Mouse (Mus musculus): Measurements from ENCODE around the gene Dnm1l. TPM values are rescaled to one million over a fixed set of nuclear protein-coding genes. Genes with fewer than 3 reads are reported as not detected.
"Not testable (repeated sequence)": the region's sequence is repeated elsewhere in the genome, so short reads cannot be mapped to it uniquely, and the experiment has no call there.

The Dnm1l gene
- polyA plus RNA-seq (2012; rRNA removed), result 4.9 and 5.2 TPM in 2 replicates

DNA sequence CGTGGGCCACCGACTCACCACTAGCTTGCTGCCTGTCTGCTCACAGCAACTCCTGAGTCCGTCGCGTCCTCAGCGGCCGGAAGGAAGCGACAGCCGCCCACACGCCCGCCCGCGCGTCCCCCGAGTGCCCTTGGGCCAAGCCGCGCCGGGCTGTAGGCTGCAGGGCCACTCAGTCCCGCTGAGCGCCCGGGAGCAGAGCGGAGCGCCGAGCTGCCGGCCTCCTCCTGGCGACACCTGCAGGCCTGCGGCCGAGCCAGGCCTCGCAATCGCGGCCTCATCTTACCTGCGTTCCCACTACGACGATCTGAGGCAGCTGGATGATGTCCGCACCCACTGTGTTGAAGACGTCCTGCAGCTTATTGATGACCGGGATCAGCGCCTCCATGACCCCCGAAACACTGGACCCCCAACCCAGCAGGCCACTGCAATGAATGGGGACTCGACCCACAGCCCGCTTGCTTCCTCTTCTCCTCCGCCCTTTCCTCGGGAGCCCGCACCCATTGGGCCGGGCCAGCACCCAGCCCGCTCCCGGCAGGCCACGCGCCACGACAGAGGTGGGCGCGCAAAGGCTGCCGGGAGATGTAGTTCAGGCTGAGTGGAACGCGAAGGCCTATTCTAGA is at the start of gene Dnm1l:
Dnm1l (minus strand) TSS at position 479 of the 620 bp plus-strand sequence.
- H3K36me3 ChIP-seq (ENCODE audit: control insufficient read depth, insufficient read depth, low read length), result no peaks in the 10 kb centered on the region
- peak; percentile 75 to 96 for DNase-seq (ENCODE audit: low read depth in 1 of 2, low spot score in 2 of 2)
- under 1% methylated on average over 55 of the region's 55 CpGs for WGBS
- H3K4me1 ChIP-seq (ENCODE audit: control insufficient read depth, insufficient read depth, insufficient read length), result peaks cover 4% of the 10 kb centered on the region; the same call in 1 of the 2 replicates
- H3K27ac ChIP-seq (ENCODE audit: insufficient read depth, low read length), result peak within 1 kb of the TSS; percentile 84
- peak; percentile 28 for TF ChIP-seq POLR2A (IDR thresholded peaks at IDR 0.05; ENCODE audit: low read depth, low read length)
- TF ChIP-seq CTCF (IDR thresholded peaks at IDR 0.05; ENCODE audit: extremely low read depth, insufficient read depth, insufficient read length, insufficient replicate concordance), result 0 out of 2 replicates have a peak, but pooled peaks have one; percentile 4
- H3K27me3 ChIP-seq (ENCODE audit: control insufficient read depth, insufficient read depth, low read length), result no peaks in the 10 kb centered on the region
- H3K4me3 ChIP-seq (ENCODE audit: extremely low read depth, insufficient read depth, insufficient read length), result peak within 1 kb of the TSS; percentile 88

DNA sequence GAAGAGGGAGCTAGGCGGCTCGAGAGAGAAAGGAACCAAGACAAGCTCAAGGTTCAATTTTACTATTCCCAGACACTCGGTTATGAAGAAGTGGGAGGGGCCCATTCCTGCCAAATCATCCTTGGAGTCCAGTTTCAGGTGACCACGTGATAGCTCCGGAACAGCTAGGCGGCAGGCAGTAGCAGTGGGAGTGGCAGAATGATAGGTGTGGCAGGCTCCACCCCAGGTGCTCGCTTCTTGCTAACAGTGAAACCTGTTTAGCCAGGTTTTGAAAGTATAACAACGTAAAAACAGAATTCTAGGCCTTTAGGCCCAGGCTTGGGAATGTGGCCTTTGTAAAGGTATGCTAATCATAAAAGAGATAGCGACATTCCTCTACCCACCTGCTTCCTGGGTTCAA is 8.5 kb upstream of the Dnm1l start:
- not testable (repeated sequence) for DNase-seq (ENCODE audit: low read depth in 1 of 2, low spot score in 2 of 2); H3K36me3 ChIP-seq (ENCODE audit: control insufficient read depth, insufficient read depth, low read length); H3K4me3 ChIP-seq (ENCODE audit: extremely low read depth, insufficient read depth, insufficient read length); H3K27me3 ChIP-seq (ENCODE audit: control insufficient read depth, insufficient read depth, low read length); H3K4me1 ChIP-seq (ENCODE audit: control insufficient read depth, insufficient read depth, insufficient read length); H3K27ac ChIP-seq (ENCODE audit: insufficient read depth, low read length)
- WGBS, result 87% methylated on average over 9 of the region's 9 CpGs

DNA sequence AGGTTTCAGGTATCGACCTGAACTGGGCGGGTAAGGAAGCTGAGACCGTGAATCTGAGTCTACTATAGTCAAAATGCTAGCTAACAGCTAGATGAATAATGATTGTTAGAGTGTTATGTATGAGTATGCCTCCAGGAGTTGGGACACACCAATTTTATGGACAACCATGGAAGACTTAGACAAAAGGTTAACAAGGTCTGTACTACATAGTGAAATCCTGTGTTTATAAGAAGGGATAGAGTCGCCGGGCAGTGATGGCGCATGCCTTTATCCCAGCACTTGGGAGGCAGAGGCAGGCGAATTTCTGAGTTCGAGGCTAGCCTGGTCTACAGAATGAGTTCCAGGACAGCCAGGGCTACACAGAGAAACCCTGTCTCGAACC is 333 bp upstream of the Dnm1l start:
- not testable (repeated sequence) for H3K27me3 ChIP-seq (ENCODE audit: control insufficient read depth, insufficient read depth, low read length); H3K36me3 ChIP-seq (ENCODE audit: control insufficient read depth, insufficient read depth, low read length); DNase-seq (ENCODE audit: low read depth in 1 of 2, low spot score in 2 of 2); H3K4me3 ChIP-seq (ENCODE audit: extremely low read depth, insufficient read depth, insufficient read length); H3K4me1 ChIP-seq (ENCODE audit: control insufficient read depth, insufficient read depth, insufficient read length); H3K27ac ChIP-seq (ENCODE audit: insufficient read depth, low read length)
- WGBS, result 58% methylated on average over 9 of the region's 9 CpGs

- peak in 1 of 2 experiments; percentile 0 for DNase-seq (ENCODE audit: low read depth in 1 of 2, low spot score in 2 of 2)
- TF ChIP-seq CTCF (IDR thresholded peaks at IDR 0.05; ENCODE audit: extremely low read depth, insufficient read depth, insufficient read length, insufficient replicate concordance) (no peak), POLR2A (IDR thresholded peaks at IDR 0.05; ENCODE audit: low read depth, low read length) (no peak)
- Histone ChIP-seq H3K4me1 (ENCODE audit: control insufficient read depth, insufficient read depth, insufficient read length) (peaks cover 4% of the 10 kb centered on the region; the same call in 1 of the 2 replicates), H3K27ac (ENCODE audit: insufficient read depth, low read length) (peak overlapping the region; percentile 41; the same call in 1 of the 2 replicates), H3K36me3 (ENCODE audit: control insufficient read depth, insufficient read depth, low read length) (no peaks in the 10 kb centered on the region), H3K4me3 (ENCODE audit: extremely low read depth, insufficient read depth, insufficient read length) (peak overlapping the region; percentile 88), H3K27me3 (ENCODE audit: control insufficient read depth, insufficient read depth, low read length) (no peaks in the 10 kb centered on the region)
- 9% methylated on average over 6 of the region's 6 CpGs for WGBS
These were observed 851 bp downstream of the Dnm1l start for GRCm38 (mm10) chr16:16357908-16358307.

- DNase-seq (ENCODE audit: low read depth in 1 of 2, low spot score in 2 of 2), result no peak
- no peaks in the 10 kb centered on the region for H3K27me3 ChIP-seq (ENCODE audit: control insufficient read depth, insufficient read depth, low read length)
- H3K4me1 ChIP-seq (ENCODE audit: control insufficient read depth, insufficient read depth, insufficient read length), result no peaks in the 10 kb centered on the region
- H3K4me3 ChIP-seq (ENCODE audit: extremely low read depth, insufficient read depth, insufficient read length), result no peak overlapping the region
- TF ChIP-seq CTCF (IDR thresholded peaks at IDR 0.05; ENCODE audit: extremely low read depth, insufficient read depth, insufficient read length, insufficient replicate concordance), result no peak
- TF ChIP-seq POLR2A (IDR thresholded peaks at IDR 0.05; ENCODE audit: low read depth, low read length), result no peak
- 90% methylated on average over 5 of the region's 5 CpGs for WGBS
- peaks cover 8% of the 10 kb centered on the region; the same call in 1 of the 2 replicates for H3K36me3 ChIP-seq (ENCODE audit: control insufficient read depth, insufficient read depth, low read length)
- H3K27ac ChIP-seq (ENCODE audit: insufficient read depth, low read length), result no peak overlapping the region
These were observed 12.3 kb downstream of the Dnm1l start for GRCm38 (mm10) chr16:16346420-16346819.

DNA sequence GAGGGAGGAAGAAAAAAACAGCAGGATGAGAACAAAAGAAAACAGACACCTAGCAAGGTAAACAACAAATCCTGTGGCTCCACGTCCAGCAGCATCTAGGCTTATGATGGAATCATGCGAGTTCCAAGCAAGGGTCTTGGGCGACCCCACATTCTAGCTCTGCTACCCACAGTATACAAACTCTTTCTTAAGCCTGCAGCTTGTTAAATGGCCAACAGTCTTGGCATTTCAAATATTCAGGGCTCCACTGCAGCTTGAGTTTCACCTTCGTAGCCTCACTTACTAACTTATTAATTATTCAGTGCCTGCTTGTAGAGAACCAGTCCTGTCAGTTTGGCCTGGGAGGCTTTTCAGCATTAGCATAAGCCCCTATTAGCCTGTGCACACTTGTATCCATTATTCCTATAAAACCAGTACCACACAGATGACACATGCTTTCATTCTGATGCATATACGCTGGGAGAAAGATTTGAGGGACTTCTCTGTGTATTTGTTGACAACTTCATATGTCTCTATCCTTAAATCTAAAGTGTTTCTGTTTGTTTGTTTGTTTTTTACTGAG is 32.9 kb downstream of the Dnm1l start:
- TF ChIP-seq POLR2A (IDR thresholded peaks at IDR 0.05; ENCODE audit: low read depth, low read length) (no peak), CTCF (IDR thresholded peaks at IDR 0.05; ENCODE audit: extremely low read depth, insufficient read depth, insufficient read length, insufficient replicate concordance) (no peak)
- Histone ChIP-seq H3K27me3 (ENCODE audit: control insufficient read depth, insufficient read depth, low read length) (no peaks in the 10 kb centered on the region), H3K4me1 (ENCODE audit: control insufficient read depth, insufficient read depth, insufficient read length) (no peaks in the 10 kb centered on the region), H3K27ac (ENCODE audit: insufficient read depth, low read length) (no peak overlapping the region), H3K36me3 (ENCODE audit: control insufficient read depth, insufficient read depth, low read length) (peaks cover 23% of the 10 kb centered on the region), H3K4me3 (ENCODE audit: extremely low read depth, insufficient read depth, insufficient read length) (no peak overlapping the region)
- no peak for DNase-seq (ENCODE audit: low read depth in 1 of 2, low spot score in 2 of 2)
- 93% methylated on average over 5 of the region's 5 CpGs for WGBS

GRCm38 (mm10) chr16:16311319-16311718 is 47.4 kb downstream of the Dnm1l start:
- Histone ChIP-seq H3K36me3 (ENCODE audit: control insufficient read depth, insufficient read depth, low read length) (peaks cover 22% of the 10 kb centered on the region), H3K4me3 (ENCODE audit: extremely low read depth, insufficient read depth, insufficient read length) (no peak overlapping the region), H3K27me3 (ENCODE audit: control insufficient read depth, insufficient read depth, low read length) (no peaks in the 10 kb centered on the region), H3K4me1 (ENCODE audit: control insufficient read depth, insufficient read depth, insufficient read length) (no peaks in the 10 kb centered on the region), H3K27ac (ENCODE audit: insufficient read depth, low read length) (no peak overlapping the region)
- no peak for DNase-seq (ENCODE audit: low read depth in 1 of 2, low spot score in 2 of 2)
- 93% methylated on average over 5 of the region's 5 CpGs for WGBS
- TF ChIP-seq POLR2A (IDR thresholded peaks at IDR 0.05; ENCODE audit: low read depth, low read length) (no peak), CTCF (IDR thresholded peaks at IDR 0.05; ENCODE audit: extremely low read depth, insufficient read depth, insufficient read length, insufficient replicate concordance) (no peak)

Data from spleen, adult 2 months (tissue).